Mouse (Mus musculus) intestine, embryonic 16.5 days (tissue): ENCODE measurements at regions not wholly inside any gene's neighbourhood (a gene's known extent, or its start where the extent isn't known, plus 50 kb on each side); places are given as distances from the start of the nearest gene placed in this dataset.

Source experiments
- ATAC-seq: fragments of 200-750 bp; cut with Nextera tagmentation; 2 replicates; pipeline ENCODE4 v1.8.0; 2017; ENCODE audit warnings: moderate TSS enrichment, moderate library complexity
- H3K27ac ChIP-seq: fragments of 300-500 bp; sonication (generic); 2 replicates; pipeline ENCODE4 v1.5.1; 2014; ENCODE audit warnings: mild to moderate bottlenecking, low read length
- H3K27me3 ChIP-seq: fragments of 300-500 bp; sonication (generic); replicated peaks from 2 replicates; pipeline ENCODE4 v1.6.1; 2014; ENCODE audit warnings: low read length, control low read depth, mixed read lengths; ENCODE audit not compliant: control insufficient read depth, insufficient read depth
- H3K36me3 ChIP-seq: fragments of 300-500 bp; sonication (generic); 2 replicates; pipeline ENCODE4 v1.6.1; 2014; ENCODE audit warnings: low read length, control low read depth; ENCODE audit not compliant: control insufficient read depth, insufficient read depth
- H3K4me1 ChIP-seq: fragments of 300-500 bp; sonication (generic); 2 replicates; pipeline ENCODE4 v1.6.1; 2014; ENCODE audit warnings: low read length, control low read depth, mixed read lengths; ENCODE audit not compliant: control insufficient read depth, insufficient read depth
- H3K4me2 ChIP-seq: fragments of 300-500 bp; sonication (generic); 2 replicates; pipeline ENCODE4 v1.6.1; 2014; ENCODE audit warnings: low read depth, low read length, control low read depth
- H3K4me3 ChIP-seq: fragments of 300-500 bp; sonication (generic); 2 replicates; pipeline ENCODE4 v1.5.1; 2014; ENCODE audit warnings: mild to moderate bottlenecking, low read length
- H3K9ac ChIP-seq: fragments of 300-500 bp; sonication (generic); 2 replicates; pipeline ENCODE4 v1.6.1; 2014; ENCODE audit warnings: low read depth, low read length
- H3K9me3 ChIP-seq: fragments of 300-500 bp; sonication (generic); 2 replicates; pipeline ENCODE4 v1.6.1; 2016; ENCODE audit warnings: low read length, control low read depth; ENCODE audit not compliant: control insufficient read depth
- WGBS: fragments of 180-500 bp; shearing (Covaris S2); extraction: QIAGEN DNeasy Blood & Tissue Kit; methylation state at CpG from one replicate; pipeline ENCODE4 v1.1.7; 2014; 5-methylcytosine and 5-hydroxymethylcytosine counted together

DNA sequence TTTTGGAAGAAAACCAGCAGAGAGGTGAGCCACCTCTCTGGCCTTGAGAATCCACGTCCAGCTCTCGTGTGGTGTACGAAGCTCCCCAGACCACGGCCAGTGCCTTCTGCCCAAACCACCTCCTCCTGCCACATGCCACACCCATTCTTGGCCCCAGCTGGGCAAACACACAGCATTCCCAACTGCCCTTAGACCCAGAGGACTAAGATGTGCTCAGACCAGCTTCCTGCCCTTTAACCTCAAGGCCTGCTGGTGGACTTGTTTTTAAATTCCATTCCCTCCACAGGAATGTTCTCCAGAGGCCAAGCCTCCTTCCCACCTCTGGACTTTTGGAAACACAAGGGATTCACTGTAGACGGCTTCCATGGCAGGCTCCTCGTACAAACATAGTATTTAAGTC lies 82.5 kb upstream of the Tle3 start:
- no peak for ATAC-seq
- no peaks in the 10 kb centered on the region for H3K36me3 ChIP-seq
- H3K27me3 ChIP-seq = no peaks in the 10 kb centered on the region
- no peak overlapping the region for H3K9ac ChIP-seq
- H3K4me3 ChIP-seq = no peak overlapping the region
- no peaks in the 10 kb centered on the region for H3K9me3 ChIP-seq
- WGBS = 52% methylated on average over 6 of the region's 6 CpGs
- no peak overlapping the region for H3K4me2 ChIP-seq
- H3K4me1 ChIP-seq = 0 out of 2 replicates have a peak, but pooled peaks cover 3% of the 10 kb centered on the region
- H3K27ac ChIP-seq = no peak overlapping the region

DNA sequence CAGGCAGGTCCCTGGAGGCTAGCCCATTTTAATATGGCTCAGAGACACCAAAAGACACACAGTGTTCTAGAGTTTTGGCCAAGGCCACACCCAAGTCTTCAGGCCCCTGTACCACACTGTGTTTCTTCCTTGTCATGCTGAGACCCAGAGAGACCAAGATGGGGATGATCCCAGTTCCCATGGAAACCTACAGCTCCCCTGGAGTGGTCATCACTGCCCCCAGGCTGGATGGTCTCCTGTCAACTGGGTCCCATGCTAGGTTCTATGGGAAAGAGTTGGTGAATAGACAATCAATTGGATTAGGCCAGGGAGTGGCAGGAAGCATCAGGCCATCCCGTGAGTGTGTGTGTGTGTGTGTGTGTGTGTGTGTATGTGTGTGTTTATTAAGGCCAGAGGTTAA lies 80.5 kb upstream of the Tle3 start:
- Histone ChIP-seq H3K27ac (no peak overlapping the region), H3K4me2 (no peak overlapping the region), H3K9ac (no peak overlapping the region), H3K4me1 (0 out of 2 replicates have a peak, but pooled peaks cover 4% of the 10 kb centered on the region), H3K9me3 (no peaks in the 10 kb centered on the region), H3K36me3 (no peaks in the 10 kb centered on the region), H3K27me3 (no peaks in the 10 kb centered on the region), H3K4me3 (no peak overlapping the region)
- WGBS = 75% methylated on average over 1 of the region's 1 CpGs
- ATAC-seq = no peak

DNA sequence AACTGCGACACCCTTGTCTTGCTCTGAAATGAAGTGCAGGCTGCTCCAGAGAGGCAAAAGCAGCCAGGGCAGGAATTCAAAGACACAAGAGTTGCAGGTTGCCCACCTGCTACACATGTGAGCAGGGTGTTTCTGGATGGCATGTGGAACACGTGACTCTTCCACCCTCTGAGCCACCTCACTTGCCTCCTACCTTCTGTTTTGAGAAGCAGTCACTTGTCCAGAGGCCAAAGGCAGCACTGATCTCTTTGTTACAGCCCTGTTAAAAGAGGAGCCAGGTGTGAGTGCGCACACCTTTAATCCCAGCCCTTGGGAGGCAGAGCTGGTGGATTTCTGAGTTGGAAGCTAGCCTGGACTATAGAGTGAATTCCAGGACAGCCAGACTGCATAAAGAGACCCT lies 79.7 kb upstream of the Tle3 start:
- Histone ChIP-seq H3K27ac (no peak overlapping the region), H3K9ac (no peak overlapping the region), H3K27me3 (no peaks in the 10 kb centered on the region), H3K36me3 (no peaks in the 10 kb centered on the region), H3K9me3 (no peaks in the 10 kb centered on the region), H3K4me3 (no peak overlapping the region), H3K4me1 (0 out of 2 replicates have a peak, but pooled peaks cover 6% of the 10 kb centered on the region), H3K4me2 (no peak overlapping the region)
- no peak for ATAC-seq
- WGBS = 76% methylated on average over 3 of the region's 3 CpGs

DNA sequence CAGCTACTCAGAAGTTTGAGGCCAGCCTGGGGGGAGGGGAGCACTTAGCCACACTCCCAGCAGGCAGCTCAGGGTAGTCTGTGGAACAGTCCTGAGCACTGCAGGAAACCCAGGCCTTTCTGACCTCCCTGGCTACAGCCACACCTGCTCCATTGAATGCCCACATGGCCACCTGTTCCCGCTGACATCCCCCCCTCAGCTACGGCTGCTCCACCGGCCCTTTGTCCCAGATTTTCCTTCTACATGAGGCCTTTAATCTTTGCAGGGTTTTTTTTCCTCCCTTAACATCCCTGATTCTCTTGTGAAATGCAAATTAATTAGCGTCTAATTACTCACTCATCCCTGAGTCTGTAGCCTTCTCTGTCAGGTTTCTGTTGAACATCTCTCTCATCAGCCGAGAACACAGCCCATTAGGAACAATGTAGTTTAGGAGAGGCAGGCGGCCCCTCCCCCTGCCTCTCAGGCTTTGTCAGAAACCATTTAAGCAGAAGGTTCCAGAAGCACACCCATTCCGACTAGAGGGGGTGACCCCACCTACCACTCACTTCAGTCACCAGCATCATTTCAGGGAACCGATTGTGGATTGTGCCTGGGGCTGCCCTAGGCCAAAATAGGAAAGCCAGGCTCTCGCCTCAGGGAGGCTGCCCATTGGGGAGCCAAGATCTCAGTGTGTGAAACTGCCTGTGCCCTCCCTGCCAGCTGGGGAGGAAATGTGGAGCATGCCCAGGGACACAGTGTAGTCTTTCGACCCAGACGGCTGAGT lies 78.8 kb upstream of the Tle3 start:
- H3K4me2 ChIP-seq = no peak overlapping the region
- no peak for ATAC-seq
- H3K9me3 ChIP-seq = no peaks in the 10 kb centered on the region
- H3K4me3 ChIP-seq = no peak overlapping the region
- H3K27me3 ChIP-seq = no peaks in the 10 kb centered on the region
- no peak overlapping the region for H3K9ac ChIP-seq
- no peaks in the 10 kb centered on the region for H3K36me3 ChIP-seq
- H3K27ac ChIP-seq = no peak overlapping the region
- 61% methylated on average over 11 of the region's 11 CpGs for WGBS
- 0 out of 2 replicates have a peak, but pooled peaks cover 6% of the 10 kb centered on the region for H3K4me1 ChIP-seq

DNA sequence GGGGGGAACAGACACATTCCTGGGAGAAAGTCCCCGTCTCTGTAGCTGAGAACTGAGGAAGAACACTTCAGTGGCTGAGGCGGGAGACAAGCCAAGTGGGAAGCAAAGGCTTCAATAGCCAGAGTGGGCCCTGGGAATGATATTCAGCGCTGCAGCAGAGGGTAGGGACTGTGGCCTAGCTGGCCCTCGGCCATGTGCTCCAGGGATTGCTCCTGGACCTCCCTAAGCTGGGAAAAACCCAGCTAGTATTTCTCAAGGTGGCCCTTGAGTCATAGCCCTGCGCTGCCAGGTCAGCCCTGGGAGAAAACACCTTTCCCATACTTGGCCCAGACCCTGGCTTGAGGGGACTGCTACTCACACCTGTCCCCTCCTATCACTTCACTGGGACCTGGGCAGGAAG lies 77.2 kb upstream of the Tle3 start:
- no peak for ATAC-seq
- H3K9me3 ChIP-seq = no peaks in the 10 kb centered on the region
- WGBS = 83% methylated on average over 5 of the region's 5 CpGs
- no peaks in the 10 kb centered on the region for H3K27me3 ChIP-seq
- no peak overlapping the region for H3K4me2 ChIP-seq
- H3K4me3 ChIP-seq = no peak overlapping the region
- no peak overlapping the region for H3K27ac ChIP-seq
- H3K36me3 ChIP-seq = no peaks in the 10 kb centered on the region
- H3K4me1 ChIP-seq = peaks cover 6% of the 10 kb centered on the region; the same call in 1 of the 2 replicates
- no peak overlapping the region for H3K9ac ChIP-seq

DNA sequence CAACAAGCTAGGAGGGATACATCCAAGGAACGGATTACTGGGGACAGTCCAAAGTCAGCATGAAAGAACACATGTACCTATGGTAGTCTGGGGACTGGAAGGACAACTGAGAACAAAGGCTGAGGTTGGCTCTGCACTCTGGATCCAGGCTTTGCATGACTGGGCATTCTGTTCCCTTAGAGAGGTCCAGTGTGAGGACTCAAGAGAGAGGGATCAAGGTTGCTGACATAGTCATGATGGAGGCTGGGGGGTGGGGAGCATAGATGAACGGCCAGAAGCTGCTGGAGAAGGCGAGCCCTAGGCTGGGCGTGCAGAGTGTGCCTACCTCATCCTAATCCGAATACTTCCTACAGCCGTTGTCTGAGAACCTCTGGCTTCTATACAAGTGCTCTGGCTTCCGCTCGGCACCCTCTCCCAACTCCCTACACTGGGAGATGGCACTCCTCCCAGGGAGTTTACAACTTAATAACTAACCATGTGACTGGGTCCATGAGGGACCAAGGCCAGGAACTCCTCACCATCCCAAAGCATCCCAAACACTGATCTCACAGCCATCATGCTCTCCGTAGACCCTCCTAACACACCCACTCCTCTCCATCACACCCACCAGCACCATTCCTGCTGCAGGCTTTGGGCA lies 75.7 kb upstream of the Tle3 start:
- Histone ChIP-seq H3K9ac (no peak overlapping the region), H3K4me1 (peaks cover 6% of the 10 kb centered on the region; the same call in 1 of the 2 replicates), H3K27ac (no peak overlapping the region), H3K4me3 (no peak overlapping the region), H3K9me3 (no peaks in the 10 kb centered on the region), H3K4me2 (no peak overlapping the region), H3K36me3 (no peaks in the 10 kb centered on the region), H3K27me3 (no peaks in the 10 kb centered on the region)
- ATAC-seq = peak; percentile 61
- 76% methylated on average over 9 of the region's 9 CpGs for WGBS

DNA sequence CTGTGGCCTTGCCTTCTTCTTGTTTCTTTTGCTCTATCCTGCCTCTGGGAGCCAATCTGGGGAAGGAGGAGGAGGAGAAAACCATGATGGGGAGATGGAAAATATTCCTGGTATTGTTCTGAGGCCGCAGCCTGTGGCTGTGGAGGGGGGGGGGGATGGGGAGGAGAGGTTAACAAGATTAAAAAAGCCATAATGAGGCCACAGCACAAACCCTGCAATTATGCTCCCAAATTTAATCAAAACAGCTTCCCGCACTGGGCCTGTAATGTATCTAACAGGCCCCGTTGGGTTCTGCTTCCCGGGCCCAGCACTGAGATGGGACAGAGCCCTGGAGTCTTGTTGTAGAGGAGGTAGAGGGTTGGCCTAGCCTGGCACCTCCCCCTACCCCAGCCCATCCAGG lies 74.8 kb upstream of the Tle3 start:
- no peaks in the 10 kb centered on the region for H3K9me3 ChIP-seq
- WGBS = 68% methylated on average over 4 of the region's 4 CpGs
- no peak for ATAC-seq

DNA sequence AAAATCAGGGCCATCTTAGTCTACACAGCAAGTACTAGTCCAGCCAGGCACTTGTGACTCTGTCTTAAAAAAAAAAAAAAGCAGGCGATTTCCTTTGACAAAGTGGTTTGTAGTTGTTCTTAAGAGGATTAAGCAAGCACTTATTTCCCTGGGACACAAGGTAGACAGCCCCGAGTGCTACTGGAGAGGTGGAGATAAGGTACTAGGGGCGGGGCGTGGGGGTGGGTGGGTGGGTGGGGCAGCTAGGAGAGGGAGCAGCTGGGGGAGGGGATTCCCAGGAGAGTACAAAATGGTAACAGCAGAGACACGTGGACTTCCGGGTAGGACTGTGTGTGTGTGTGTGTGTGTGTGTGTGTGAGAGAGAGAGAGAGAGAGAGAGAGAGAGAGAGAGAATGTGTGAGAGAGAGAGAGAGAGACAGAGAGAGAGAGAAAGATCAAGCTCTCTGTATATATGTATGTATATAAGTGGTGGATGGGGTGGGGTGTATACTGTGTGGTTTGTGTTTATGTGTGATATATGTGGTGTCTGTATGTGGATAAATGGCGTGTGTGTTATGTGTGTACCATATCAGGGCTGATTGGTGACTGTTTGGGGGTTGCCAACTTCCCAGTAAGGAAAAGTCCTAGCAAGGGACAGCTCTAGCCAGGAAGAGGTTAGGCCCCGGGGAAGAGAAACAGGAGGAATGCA lies 72.1 kb upstream of the Tle3 start:
- Histone ChIP-seq H3K27ac (no peak overlapping the region), H3K9ac (no peak overlapping the region), H3K27me3 (no peaks in the 10 kb centered on the region), H3K4me2 (no peak overlapping the region), H3K9me3 (no peaks in the 10 kb centered on the region), H3K36me3 (no peaks in the 10 kb centered on the region), H3K4me1 (peaks cover 6% of the 10 kb centered on the region; the same call in 1 of the 2 replicates), H3K4me3 (no peak overlapping the region)
- WGBS = 51% methylated on average over 8 of the region's 8 CpGs
- peak; percentile 69 for ATAC-seq

More for the DNA sequence above, 74.8 kb upstream of the Tle3 start:
- Histone ChIP-seq H3K4me2 (no peak overlapping the region), H3K27ac (no peak overlapping the region), H3K4me1 (peaks cover 6% of the 10 kb centered on the region; the same call in 1 of the 2 replicates), H3K4me3 (no peak overlapping the region), H3K36me3 (no peaks in the 10 kb centered on the region), H3K27me3 (no peaks in the 10 kb centered on the region), H3K9ac (no peak overlapping the region)

DNA sequence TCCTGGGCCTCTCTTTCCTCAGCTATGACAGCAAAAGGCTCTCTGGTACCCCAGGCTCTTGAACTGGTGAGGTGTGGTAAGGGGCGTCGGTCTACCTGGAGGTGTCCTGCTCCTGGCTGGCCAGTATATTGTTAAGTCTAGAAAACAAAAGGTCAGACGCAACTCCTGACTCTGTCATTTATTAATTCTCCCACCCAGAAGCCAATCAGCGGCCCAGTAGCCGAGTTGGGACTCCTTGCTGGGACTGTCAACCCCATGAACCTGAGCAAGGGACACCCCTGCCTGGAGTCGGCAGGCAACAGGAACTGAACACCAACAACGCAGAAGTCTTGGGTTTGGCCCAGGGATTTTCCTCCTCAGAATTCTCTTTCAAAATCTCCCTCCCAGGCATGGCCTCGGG lies 71.1 kb upstream of the Tle3 start:
- WGBS = 86% methylated on average over 8 of the region's 8 CpGs
- H3K4me2 ChIP-seq = no peak overlapping the region
- no peak for ATAC-seq
- H3K36me3 ChIP-seq = no peaks in the 10 kb centered on the region
- H3K4me3 ChIP-seq = no peak overlapping the region
- no peak overlapping the region for H3K9ac ChIP-seq
- H3K27me3 ChIP-seq = no peaks in the 10 kb centered on the region
- no peak overlapping the region for H3K27ac ChIP-seq
- H3K9me3 ChIP-seq = no peaks in the 10 kb centered on the region
- peaks cover 6% of the 10 kb centered on the region; the same call in 1 of the 2 replicates for H3K4me1 ChIP-seq
